Mouse (Mus musculus): ENCODE measurements around the gene Gng10. TPM values are rescaled to one million over a fixed set of nuclear protein-coding genes. Genes with fewer than 3 reads are reported as not detected.

Gene Gng10
- total RNA-seq, 1 experiment from 2014 or later: 82.1 TPM

- ATAC-seq (replicated peaks in 1 of 2; ENCODE audit: insufficient read depth in 1 of 2, low FRiP score in 2 of 2, low TSS enrichment in 1 of 2, low read depth in 1 of 2, poor library complexity in 2 of 2, severe bottlenecking in 2 of 2): peak in 1 of 2 experiments; percentile 21; a peak in 1 of 4 replicates
Measured at GRCm38 (mm10) chr4:59083430-59083829, 48.5 kb downstream of the Gng10 start.

DNA sequence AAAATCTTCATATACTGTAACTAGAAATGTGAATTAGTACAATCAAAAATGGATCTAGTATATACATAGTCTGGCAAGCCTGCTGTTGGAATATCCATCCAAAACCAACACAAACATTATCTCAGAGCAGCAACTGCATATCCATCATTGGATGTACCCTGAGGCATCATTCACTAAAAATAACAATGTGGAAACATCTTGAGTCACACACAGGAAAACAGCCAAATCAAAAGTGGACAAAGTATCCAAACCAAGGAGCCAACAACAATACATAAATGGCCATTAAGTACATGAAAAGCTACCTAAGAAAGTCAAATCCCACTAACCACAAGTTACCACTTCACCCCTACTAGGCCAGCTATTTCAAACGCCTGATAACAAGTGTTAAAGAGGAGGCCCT, 54.5 kb downstream of the Gng10 start:
- no peak for ATAC-seq (replicated peaks in 1 of 2; ENCODE audit: insufficient read depth in 1 of 2, low FRiP score in 2 of 2, low TSS enrichment in 1 of 2, low read depth in 1 of 2, poor library complexity in 2 of 2, severe bottlenecking in 2 of 2)

Other genes with a start within 250 kb of the Gng10 start
- gene Olfr267, start 247.4 kb upstream of the Gng10 start, total RNA-seq (2017): 1.1 TPM in 1 of 2 replicates, not detected in the other
- 76.4 and 95.9 TPM in 2 replicates for gene Ecpas, start 122.3 kb upstream of the Gng10 start, total RNA-seq (2017)
- not detected in 2 replicates for gene Zkscan16, start 91.5 kb upstream of the Gng10 start, total RNA-seq (2017)
- gene Ptgr1, start 48.0 kb upstream of the Gng10 start, total RNA-seq (2017): 2.5 and 10.8 TPM in 2 replicates
- gene Dnajc25, start 40.0 kb upstream of the Gng10 start, total RNA-seq (2017): 11.1 and 16.5 TPM in 2 replicates
- gene Gm20503, start 31.9 kb upstream of the Gng10 start, total RNA-seq (2017): not detected in 2 replicates
- gene AI481877, start 103.9 kb downstream of the Gng10 start, total RNA-seq (2017): not detected in 2 replicates
- 48.2 and 69.4 TPM in 2 replicates for gene Ugcg, start 154.2 kb downstream of the Gng10 start, total RNA-seq (2017)

All from hematopoietic stem cell, adult 5-6 weeks (primary cell).